Mouse (Mus musculus) E14TG2a.4 (cell line): Measurements from ENCODE around the gene Srebf1.
A peak's percentile ranks its signal among the peaks of the same experiment; 100 is the strongest.

ENCODE experiments used
- H3K27me3 ChIP-seq: 2 replicates; pipeline ENCODE4 v1.6.1; 2014; ENCODE audit warnings: low read length, control low read depth; ENCODE audit not compliant: insufficient read depth
- H3K36me3 ChIP-seq: 2 replicates; pipeline ENCODE4 v1.6.1; 2014; ENCODE audit warnings: low read length, control low read depth; ENCODE audit not compliant: insufficient read depth
- H3K4me1 ChIP-seq: replicated peaks from 2 replicates; pipeline ENCODE4 v1.6.1; 2014; ENCODE audit warnings: low read depth, low read length, control low read depth
- H3K4me3 ChIP-seq: replicated peaks from 2 replicates; pipeline ENCODE4 v1.5.1; 2014; ENCODE audit warnings: mild to moderate bottlenecking, low read length
- H3K9me3 ChIP-seq: 2 replicates; pipeline ENCODE4 v1.6.1; 2014; ENCODE audit warnings: low read length, control low read depth
- CTCF ChIP-seq: conservative IDR thresholded peaks from 2 replicates; pipeline ENCODE4 v1.5.1; 2014; ENCODE audit warnings: low read length
- NANOG ChIP-seq: IDR thresholded peaks from 2 replicates; pipeline ENCODE4 v1.6.1; 2014; ENCODE audit warnings: borderline replicate concordance, low read length, mixed read lengths
- POU5F1 ChIP-seq: IDR thresholded peaks from 2 replicates; pipeline ENCODE4 v1.6.1; 2014; ENCODE audit warnings: low read length, borderline replicate concordance

The Srebf1 gene

GRCm38 (mm10) chr11:60219609-60220008 is 2.8 kb downstream of the Srebf1 start:
- Histone ChIP-seq H3K4me3 (peak overlapping the region; percentile 86), H3K9me3 (no peaks in the 10 kb centered on the region), H3K27me3 (no peaks in the 10 kb centered on the region), H3K4me1 (peaks cover 84% of the 10 kb centered on the region), H3K36me3 (peaks cover 43% of the 10 kb centered on the region)
- no peak for TF ChIP-seq CTCF
- no peak for TF ChIP-seq NANOG
- no peak for TF ChIP-seq POU5F1

GRCm38 (mm10) chr11:60217467-60217866 is 4.9 kb downstream of the Srebf1 start:
- no peak overlapping the region for H3K4me3 ChIP-seq
- no peaks in the 10 kb centered on the region for H3K9me3 ChIP-seq
- TF ChIP-seq NANOG (no peak), POU5F1 (no peak), CTCF (no peak)
- no peaks in the 10 kb centered on the region for H3K27me3 ChIP-seq
- H3K36me3 ChIP-seq: peaks cover 43% of the 10 kb centered on the region
- peaks cover 82% of the 10 kb centered on the region for H3K4me1 ChIP-seq

- peaks cover 43% of the 10 kb centered on the region for H3K36me3 ChIP-seq
Measured at GRCm38 (mm10) chr11:60216671-60217070, 5.7 kb downstream of the Srebf1 start.

GRCm38 (mm10) chr11:60213266-60213665 is 9.1 kb downstream of the Srebf1 start:
- Histone ChIP-seq H3K4me3 (peak overlapping the region; percentile 11), H3K27me3 (no peaks in the 10 kb centered on the region), H3K36me3 (peaks cover 35% of the 10 kb centered on the region), H3K4me1 (peaks cover 84% of the 10 kb centered on the region), H3K9me3 (no peaks in the 10 kb centered on the region)
- TF ChIP-seq NANOG (no peak), POU5F1 (no peak), CTCF (no peak)

More at GRCm38 (mm10) chr11:60216671-60217070, 5.7 kb downstream of the Srebf1 start:
- TF ChIP-seq NANOG: no peak
- Histone ChIP-seq H3K9me3 (no peaks in the 10 kb centered on the region), H3K27me3 (no peaks in the 10 kb centered on the region), H3K4me3 (no peak overlapping the region), H3K4me1 (peaks cover 83% of the 10 kb centered on the region)

GRCm38 (mm10) chr11:60211761-60212160 is 10.6 kb downstream of the Srebf1 start:
- H3K4me3 ChIP-seq: peak overlapping the region; percentile 11
- peaks cover 86% of the 10 kb centered on the region for H3K4me1 ChIP-seq
- no peaks in the 10 kb centered on the region for H3K27me3 ChIP-seq
- peaks cover 35% of the 10 kb centered on the region for H3K36me3 ChIP-seq
- no peaks in the 10 kb centered on the region for H3K9me3 ChIP-seq
- TF ChIP-seq NANOG (no peak), CTCF (no peak)

GRCm38 (mm10) chr11:60211152-60211551 is 11.2 kb downstream of the Srebf1 start:
- TF ChIP-seq NANOG (no peak), POU5F1 (no peak), CTCF (no peak)
- peak overlapping the region; percentile 78 for H3K4me3 ChIP-seq
- no peaks in the 10 kb centered on the region for H3K27me3 ChIP-seq
- peaks cover 35% of the 10 kb centered on the region for H3K36me3 ChIP-seq
- H3K9me3 ChIP-seq: no peaks in the 10 kb centered on the region
- peaks cover 86% of the 10 kb centered on the region for H3K4me1 ChIP-seq

GRCm38 (mm10) chr11:60210305-60210724 is 12.1 kb downstream of the Srebf1 start:
- Histone ChIP-seq H3K4me1 (peaks cover 86% of the 10 kb centered on the region), H3K9me3 (no peaks in the 10 kb centered on the region), H3K36me3 (peaks cover 35% of the 10 kb centered on the region), H3K4me3 (peak overlapping the region; percentile 78), H3K27me3 (no peaks in the 10 kb centered on the region)
- no peak for TF ChIP-seq CTCF
- TF ChIP-seq NANOG: no peak
- no peak for TF ChIP-seq POU5F1

GRCm38 (mm10) chr11:60209933-60210249 is 12.5 kb downstream of the Srebf1 start:
- no peaks in the 10 kb centered on the region for H3K9me3 ChIP-seq
- TF ChIP-seq NANOG (no peak), POU5F1 (no peak), CTCF (no peak)
- H3K4me3 ChIP-seq: peak overlapping the region; percentile 78
- peaks cover 38% of the 10 kb centered on the region for H3K36me3 ChIP-seq
- peaks cover 88% of the 10 kb centered on the region for H3K4me1 ChIP-seq
- no peaks in the 10 kb centered on the region for H3K27me3 ChIP-seq

GRCm38 (mm10) chr11:60209217-60209932 is 13.0 kb downstream of the Srebf1 start:
- TF ChIP-seq NANOG: no peak
- TF ChIP-seq CTCF: no peak
- TF ChIP-seq POU5F1: no peak
- Histone ChIP-seq H3K9me3 (no peaks in the 10 kb centered on the region), H3K4me1 (peaks cover 93% of the 10 kb centered on the region), H3K4me3 (peak overlapping the region; percentile 78), H3K36me3 (peaks cover 43% of the 10 kb centered on the region), H3K27me3 (no peaks in the 10 kb centered on the region)
